Mouse (Mus musculus): ENCODE data around the gene Cux1.
"Not testable (repeated sequence)": the region's sequence is repeated elsewhere in the genome, so short reads cannot be mapped to it uniquely, and the experiment has no call there.

The Cux1 gene

GRCm38 (mm10) chr5:136244762-136245540 lies 322.3 kb downstream of the Cux1 start:
- peak; percentile 22 for DNase-seq (ENCODE audit: low spot score)

- peak; percentile 19 for DNase-seq (ENCODE audit: low spot score)
These were observed 323.2 kb downstream of the Cux1 start for GRCm38 (mm10) chr5:136243851-136244761.

- DNase-seq (ENCODE audit: low spot score) = no peak
These were observed 326.1 kb downstream of the Cux1 start for GRCm38 (mm10) chr5:136241161-136241560.

GRCm38 (mm10) chr5:136240381-136240780 lies 326.9 kb downstream of the Cux1 start:
- no peak for DNase-seq (ENCODE audit: low spot score)

GRCm38 (mm10) chr5:136237607-136238006 lies 329.7 kb downstream of the Cux1 start:
- no peak for DNase-seq (ENCODE audit: low spot score)

- no peak for DNase-seq (ENCODE audit: low spot score)
These were observed 330.7 kb downstream of the Cux1 start for GRCm38 (mm10) chr5:136236611-136237010.

GRCm38 (mm10) chr5:136230348-136231035 lies 336.8 kb downstream of the Cux1 start:
- no peak for DNase-seq (ENCODE audit: low spot score)

GRCm38 (mm10) chr5:136226246-136226876 lies 340.9 kb downstream of the Cux1 start:
- DNase-seq (ENCODE audit: low spot score) = no peak

- DNase-seq (ENCODE audit: low spot score) = no peak
These were observed 348.7 kb downstream of the Cux1 start for GRCm38 (mm10) chr5:136218585-136218984.

GRCm38 (mm10) chr5:136217932-136218381 lies 349.3 kb downstream of the Cux1 start:
- DNase-seq (ENCODE audit: low spot score) = no peak

- DNase-seq (ENCODE audit: low spot score) = no peak
These were observed 350.2 kb downstream of the Cux1 start for GRCm38 (mm10) chr5:136217004-136217665.

- DNase-seq (ENCODE audit: low spot score) = no peak
These were observed 351.3 kb downstream of the Cux1 start for GRCm38 (mm10) chr5:136215958-136216357.

GRCm38 (mm10) chr5:136215211-136215610 lies 352.1 kb downstream of the Cux1 start:
- no peak for DNase-seq (ENCODE audit: low spot score)

- no peak for DNase-seq (ENCODE audit: low spot score)
These were observed 353.6 kb downstream of the Cux1 start for GRCm38 (mm10) chr5:136213716-136214115.

GRCm38 (mm10) chr5:136212716-136213115 lies 354.6 kb downstream of the Cux1 start:
- DNase-seq (ENCODE audit: low spot score) = no peak

GRCm38 (mm10) chr5:136211341-136212102 lies 355.8 kb downstream of the Cux1 start:
- DNase-seq (ENCODE audit: low spot score) = not testable (repeated sequence)

- DNase-seq (ENCODE audit: low spot score) = no peak
These were observed 356.7 kb downstream of the Cux1 start for GRCm38 (mm10) chr5:136210549-136210948.

GRCm38 (mm10) chr5:136201832-136202231 lies 365.5 kb downstream of the Cux1 start:
- DNase-seq (ENCODE audit: low spot score) = peak; percentile 37

- no peak for DNase-seq (ENCODE audit: low spot score)
These were observed 367.8 kb downstream of the Cux1 start for GRCm38 (mm10) chr5:136199526-136199925.
